Mouse (Mus musculus) bone marrow, adult 2 months (tissue): ENCODE data around the gene Il4.

Experiments used
- CTCF ChIP-seq: fragments of 200-500 bp; IDR thresholded peaks from 2 replicates; pipeline ENCODE4 v1.5.1; 2011; ENCODE audit warnings: low read length, control low read depth; ENCODE audit not compliant: control insufficient read depth, insufficient read depth
- POLR2A ChIP-seq: fragments of 200-500 bp; IDR thresholded peaks from 2 replicates; pipeline ENCODE4 v1.6.1; 2011; ENCODE audit warnings: low read depth, mild to moderate bottlenecking, control low read depth, low read length, borderline replicate concordance; ENCODE audit not compliant: control insufficient read depth

DNA sequence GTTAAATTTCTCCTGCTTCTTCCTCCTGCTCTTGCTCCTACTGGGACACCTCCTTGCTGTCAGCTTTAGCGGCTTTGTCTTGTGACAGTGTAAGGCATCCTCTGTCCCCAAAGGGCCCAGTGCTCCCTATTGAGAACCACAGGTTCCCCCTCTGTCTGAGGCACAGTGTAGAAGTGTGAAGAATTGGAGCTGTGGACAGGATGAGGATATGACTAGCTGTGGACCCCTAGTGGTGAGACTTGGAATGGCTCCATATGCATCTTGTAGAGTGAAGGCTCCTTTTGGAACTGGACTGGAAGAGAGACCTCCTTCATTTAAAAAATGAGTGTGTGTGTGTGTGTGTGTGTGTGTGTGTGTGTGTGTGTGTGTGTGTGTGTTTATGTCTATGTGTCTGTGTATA lies 9.4 kb upstream of the Il4 start:
- TF ChIP-seq POLR2A, result no peak
- TF ChIP-seq CTCF, result peak; percentile 68
